In the genomic region with DNA sequence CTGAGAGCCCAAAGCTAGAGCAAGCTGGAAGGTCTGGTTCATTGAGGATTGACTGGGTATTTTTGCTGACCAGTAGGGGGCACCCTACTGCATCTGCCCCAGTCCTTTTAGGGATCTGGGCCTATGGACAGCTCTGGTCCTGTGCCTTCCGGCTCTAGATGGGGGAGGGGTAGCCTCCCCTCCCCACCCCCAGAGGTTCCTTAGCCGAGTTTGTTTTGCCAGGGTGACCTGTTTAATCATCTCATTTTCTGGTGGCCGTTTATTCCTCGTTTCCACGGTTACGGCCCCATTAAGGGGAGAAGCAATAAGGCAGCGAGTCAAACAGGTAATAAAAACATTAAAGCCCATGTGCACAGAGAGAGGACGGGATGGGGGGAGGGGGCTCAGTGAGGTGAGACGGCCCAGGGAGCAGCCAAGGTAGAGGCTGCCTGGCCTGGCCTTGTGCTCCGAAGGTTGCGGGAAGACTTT, we compare ENCODE assay signal across 9 mouse cellular contexts.
DNase-seq lines count a peak whose midpoint lies in the region; ATAC-seq and TF ChIP-seq lines count a peak whose summit lies in the region.
"Had no signal": no experiment of that assay in that cellular context is flagged by ENCODE, and none has a peak within 500 bp of the region (broad histone marks: within the 10 kb centered on the region; RNA-seq: fewer than 3 reads in every experiment).

No protein-coding gene starts in this region.

- H3K4me3 ChIP-seq in hindbrain, embryonic 13.5 days, result no peak overlapping the region
- H3K4me3 ChIP-seq in hindbrain, embryonic 16.5 days (ENCODE audit: low read length), result no peak overlapping the region
- no peak overlapping the region for H3K4me3 ChIP-seq in G1E (ENCODE audit: low read depth, low read length)
- no peak overlapping the region for H3K4me3 ChIP-seq in forebrain, embryonic 11.5 days (ENCODE audit: low read depth, low read length)
- H3K4me3 ChIP-seq: midbrain, embryonic 12.5 days had no signal

- H3K4me2 ChIP-seq in hindbrain, embryonic 13.5 days, result no peak overlapping the region
- no peak overlapping the region for H3K4me2 ChIP-seq in hindbrain, embryonic 16.5 days (ENCODE audit: low read length)
- no peak overlapping the region for H3K4me2 ChIP-seq in forebrain, embryonic 11.5 days (ENCODE audit: low read depth, low read length, severe bottlenecking)
- H3K4me2 ChIP-seq: midbrain, embryonic 12.5 days had no signal

- H3K27ac ChIP-seq in hindbrain, embryonic 13.5 days, result peak overlapping the region; percentile 15; the same call in 1 of the 2 replicates
- no peak overlapping the region for H3K27ac ChIP-seq in hindbrain, embryonic 16.5 days (ENCODE audit: low read depth, low read length)
- H3K27ac ChIP-seq in forebrain, embryonic 11.5 days (ENCODE audit: low read depth, low read length), result no peak overlapping the region
- H3K27ac ChIP-seq: midbrain, embryonic 12.5 days had no signal

- peaks cover 70% of the 10 kb centered on the region for H3K27me3 ChIP-seq in hindbrain, embryonic 13.5 days
- peaks cover 6% of the 10 kb centered on the region for H3K27me3 ChIP-seq in hindbrain, embryonic 16.5 days (replicated peaks; ENCODE audit: control insufficient read depth, insufficient read depth, low read length)
- peaks cover 23% of the 10 kb centered on the region for H3K27me3 ChIP-seq in G1E (ENCODE audit: insufficient read depth, low read length)
- no peaks in the 10 kb centered on the region; the same call in 1 of the 2 replicates for H3K27me3 ChIP-seq in forebrain, embryonic 11.5 days (ENCODE audit: control insufficient read depth, insufficient read depth, low read length)

- no peak for ATAC-seq in hindbrain, embryonic 13.5 days (ENCODE audit: low FRiP score)
- no peak for ATAC-seq in hindbrain, embryonic 16.5 days
- no peak for ATAC-seq in G1E (ENCODE audit: extremely low read depth, insufficient number of reproducible peaks, low FRiP score, poor library complexity, severe bottlenecking)
- ATAC-seq in granulocyte monocyte progenitor cell, adult 5-6 weeks (replicated peaks; ENCODE audit: poor library complexity, severe bottlenecking), result 0 out of 2 replicates have a peak, but pooled peaks have one; percentile 31
- ATAC-seq in megakaryocyte progenitor cell, adult 5-6 weeks (replicated peaks; ENCODE audit: poor library complexity), result peak; percentile 56
- no peak for ATAC-seq in forebrain, embryonic 11.5 days (replicated peaks; ENCODE audit: low FRiP score)

- WGBS in hindbrain, embryonic 13.5 days, result 49% methylated on average over 11 of the region's 11 CpGs
- WGBS in hindbrain, embryonic 16.5 days, result 51% methylated on average over 11 of the region's 11 CpGs
- WGBS in forebrain, embryonic 11.5 days, result 54% methylated on average over 11 of the region's 11 CpGs

- H3K36me3 ChIP-seq in hindbrain, embryonic 13.5 days, result no peaks in the 10 kb centered on the region
- no peaks in the 10 kb centered on the region for H3K36me3 ChIP-seq in hindbrain, embryonic 16.5 days (ENCODE audit: control insufficient read depth, insufficient read depth, low read length)
- no peaks in the 10 kb centered on the region for H3K36me3 ChIP-seq in G1E (replicated peaks)
- H3K36me3 ChIP-seq in forebrain, embryonic 11.5 days (ENCODE audit: control insufficient read depth, insufficient read depth, low read length), result no peaks in the 10 kb centered on the region
- H3K36me3 ChIP-seq: midbrain, embryonic 12.5 days had no signal

- peak; percentile 31 for TF ChIP-seq CTCF in G1E (IDR thresholded peaks at IDR 0.05; ENCODE audit: low read depth, low read length)

- no peaks in the 10 kb centered on the region for H3K9me3 ChIP-seq in hindbrain, embryonic 13.5 days
- H3K9me3 ChIP-seq in hindbrain, embryonic 16.5 days (ENCODE audit: control insufficient read depth, low read length), result no peaks in the 10 kb centered on the region
- H3K9me3 ChIP-seq in G1E (replicated peaks), result no peaks in the 10 kb centered on the region
- no peaks in the 10 kb centered on the region for H3K9me3 ChIP-seq in forebrain, embryonic 11.5 days (ENCODE audit: control insufficient read depth, low read length)
- H3K9me3 ChIP-seq: midbrain, embryonic 12.5 days had no signal

- H3K9ac ChIP-seq in hindbrain, embryonic 13.5 days, result no peak overlapping the region
- no peak overlapping the region for H3K9ac ChIP-seq in hindbrain, embryonic 16.5 days (ENCODE audit: low read depth, low read length)
- no peak overlapping the region for H3K9ac ChIP-seq in forebrain, embryonic 11.5 days (ENCODE audit: low read length)
- H3K9ac ChIP-seq: midbrain, embryonic 12.5 days had no signal

- H3K4me1 ChIP-seq in hindbrain, embryonic 13.5 days (replicated peaks), result peaks cover 81% of the 10 kb centered on the region
- H3K4me1 ChIP-seq in hindbrain, embryonic 16.5 days (ENCODE audit: control insufficient read depth, insufficient read depth, low read depth, low read length), result peaks cover 6% of the 10 kb centered on the region; the same call in 1 of the 2 replicates
- no peaks in the 10 kb centered on the region for H3K4me1 ChIP-seq in G1E (ENCODE audit: insufficient read depth, low read depth, low read length)
- peaks cover 8% of the 10 kb centered on the region; the same call in 1 of the 2 replicates for H3K4me1 ChIP-seq in forebrain, embryonic 11.5 days (replicated peaks; ENCODE audit: control insufficient read depth, insufficient read depth, low read length)

- DNase-seq in G1E (ENCODE audit: low spot score), result peak; percentile 35
- no peak for DNase-seq in retina, postnatal 1 day
- no peak for DNase-seq in forebrain, embryonic 11.5 days (ENCODE audit: low spot score)
- DNase-seq in right cerebral cortex, postnatal 25 days, result no peak

Comparison
In these comparisons a context has a peak if more than half of its experiments do, and no peak if none do; other contexts are left out.
1. ATAC-seq: peak in granulocyte monocyte progenitor cell, adult 5-6 weeks (single experiment) and megakaryocyte progenitor cell, adult 5-6 weeks (single experiment); none in hindbrain, embryonic 13.5 days (single experiment), hindbrain, embryonic 16.5 days (single experiment), G1E (single experiment) and forebrain, embryonic 11.5 days (single experiment).